Mouse (Mus musculus): ENCODE results near the gene Tnfrsf1a. TPM values are rescaled to one million over a fixed set of nuclear protein-coding genes. Genes with fewer than 3 reads are reported as not detected.

Gene Tnfrsf1a
- polyA plus RNA-seq, 1 experiment from 2014 or later, result 69.1 TPM

- 91% methylated on average over 10 of the region's 10 CpGs for WGBS
Observed at GRCm38 (mm10) chr6:125407657-125408056, 58.5 kb downstream of the Tnfrsf1a start.

GRCm38 (mm10) chr6:125410551-125410950 is 61.4 kb downstream of the Tnfrsf1a start:
- Histone ChIP-seq H3K27ac (no peak overlapping the region), H3K9ac (no peak overlapping the region), H3K4me1 (replicated peaks) (peaks cover 14% of the 10 kb centered on the region; the same call in 1 of the 2 replicates), H3K9me3 (no peaks in the 10 kb centered on the region), H3K4me2 (replicated peaks) (no peak overlapping the region), H3K4me3 (replicated peaks) (no peak overlapping the region), H3K27me3 (replicated peaks) (no peaks in the 10 kb centered on the region), H3K36me3 (no peaks in the 10 kb centered on the region)
- 58% methylated on average over 11 of the region's 11 CpGs for WGBS
- ATAC-seq, result no peak; the same call in 1 of the 2 replicates

More at GRCm38 (mm10) chr6:125407657-125408056, 58.5 kb downstream of the Tnfrsf1a start:
- Histone ChIP-seq H3K4me3 (replicated peaks) (no peak overlapping the region), H3K27ac (no peak overlapping the region), H3K36me3 (no peaks in the 10 kb centered on the region), H3K9ac (no peak overlapping the region), H3K4me1 (replicated peaks) (peaks cover 11% of the 10 kb centered on the region; the same call in 1 of the 2 replicates), H3K4me2 (replicated peaks) (no peak overlapping the region), H3K27me3 (replicated peaks) (no peaks in the 10 kb centered on the region), H3K9me3 (no peaks in the 10 kb centered on the region)
- no peak for ATAC-seq

- H3K4me2 ChIP-seq (replicated peaks), result peak overlapping the region; percentile 43
- H3K27me3 ChIP-seq (replicated peaks), result no peaks in the 10 kb centered on the region
- H3K36me3 ChIP-seq, result no peaks in the 10 kb centered on the region
- no peak overlapping the region for H3K4me3 ChIP-seq (replicated peaks)
- H3K9me3 ChIP-seq, result no peaks in the 10 kb centered on the region
- H3K27ac ChIP-seq, result no peak overlapping the region
- 42% methylated on average over 8 of the region's 8 CpGs for WGBS
- ATAC-seq, result peak; percentile 88
- H3K9ac ChIP-seq, result no peak overlapping the region
- H3K4me1 ChIP-seq (replicated peaks), result peaks cover 14% of the 10 kb centered on the region; the same call in 1 of the 2 replicates
Observed at GRCm38 (mm10) chr6:125410995-125411547, 61.9 kb downstream of the Tnfrsf1a start.

GRCm38 (mm10) chr6:125411661-125412060 is 62.5 kb downstream of the Tnfrsf1a start:
- no peaks in the 10 kb centered on the region for H3K9me3 ChIP-seq
- ATAC-seq, result no peak

More at GRCm38 (mm10) chr6:125411661-125412060, 62.5 kb downstream of the Tnfrsf1a start:
- no peak overlapping the region for H3K4me2 ChIP-seq (replicated peaks)
- no peak overlapping the region for H3K27ac ChIP-seq
- peaks cover 14% of the 10 kb centered on the region; the same call in 1 of the 2 replicates for H3K4me1 ChIP-seq (replicated peaks)
- no peaks in the 10 kb centered on the region for H3K27me3 ChIP-seq (replicated peaks)
- H3K4me3 ChIP-seq (replicated peaks), result no peak overlapping the region
- no peaks in the 10 kb centered on the region for H3K36me3 ChIP-seq
- WGBS, result 93% methylated on average over 6 of the region's 6 CpGs
- no peak overlapping the region for H3K9ac ChIP-seq

Other genes starting within 250 kb of the Tnfrsf1a start
- gene Nop2, start 217.5 kb upstream of the Tnfrsf1a start, polyA plus RNA-seq (2015; fragmentation: Nextera tagmentation; extraction: Ambion mirVana), result 68.1 and 70.3 TPM in 2 replicates
- 6.9 and 7.2 TPM in 2 replicates for gene Iffo1, start 204.1 kb upstream of the Tnfrsf1a start, polyA plus RNA-seq (2015; fragmentation: Nextera tagmentation; extraction: Ambion mirVana)
- gene Gapdh, start 182.9 kb upstream of the Tnfrsf1a start, polyA plus RNA-seq (2015; fragmentation: Nextera tagmentation; extraction: Ambion mirVana), result 2,230 and 2,316 TPM in 2 replicates
- gene Ncapd2, start 157.7 kb upstream of the Tnfrsf1a start, polyA plus RNA-seq (2015; fragmentation: Nextera tagmentation; extraction: Ambion mirVana), result 83.3 and 96.9 TPM in 2 replicates
- gene Mrpl51, start 157.6 kb upstream of the Tnfrsf1a start, polyA plus RNA-seq (2015; fragmentation: Nextera tagmentation; extraction: Ambion mirVana), result 267 and 273 TPM in 2 replicates
- 4.6 and 5.3 TPM in 2 replicates for gene Vamp1, start 133.8 kb upstream of the Tnfrsf1a start, polyA plus RNA-seq (2015; fragmentation: Nextera tagmentation; extraction: Ambion mirVana)
- 8.7 and 10.7 TPM in 2 replicates for gene Tapbpl, start 117.5 kb upstream of the Tnfrsf1a start, polyA plus RNA-seq (2015; fragmentation: Nextera tagmentation; extraction: Ambion mirVana)
- gene Cd27, start 112.4 kb upstream of the Tnfrsf1a start, polyA plus RNA-seq (2015; fragmentation: Nextera tagmentation; extraction: Ambion mirVana), result 1.4 and 1.6 TPM in 2 replicates
- gene Tuba3a, start 63.3 kb upstream of the Tnfrsf1a start, polyA plus RNA-seq (2015; fragmentation: Nextera tagmentation; extraction: Ambion mirVana), result 0.14 TPM in 1 of 2 replicates, not detected in the other
- 78.6 and 83.8 TPM in 2 replicates for gene Ltbr, start 35.5 kb upstream of the Tnfrsf1a start, polyA plus RNA-seq (2015; fragmentation: Nextera tagmentation; extraction: Ambion mirVana)
- gene Scnn1a, start 28.7 kb upstream of the Tnfrsf1a start, polyA plus RNA-seq (2015; fragmentation: Nextera tagmentation; extraction: Ambion mirVana), result 2.6 and 3.3 TPM in 2 replicates
- gene Plekhg6, start 31.4 kb downstream of the Tnfrsf1a start, polyA plus RNA-seq (2015; fragmentation: Nextera tagmentation; extraction: Ambion mirVana), result 7.3 and 8.9 TPM in 2 replicates
- 160 and 171 TPM in 2 replicates for gene Cd9, start 145.4 kb downstream of the Tnfrsf1a start, polyA plus RNA-seq (2015; fragmentation: Nextera tagmentation; extraction: Ambion mirVana)
- 12.0 and 12.7 TPM in 2 replicates for gene Vwf, start 197.4 kb downstream of the Tnfrsf1a start, polyA plus RNA-seq (2015; fragmentation: Nextera tagmentation; extraction: Ambion mirVana)